Mouse (Mus musculus): ENCODE measurements around the gene Slc6a16.

Gene Slc6a16

DNA sequence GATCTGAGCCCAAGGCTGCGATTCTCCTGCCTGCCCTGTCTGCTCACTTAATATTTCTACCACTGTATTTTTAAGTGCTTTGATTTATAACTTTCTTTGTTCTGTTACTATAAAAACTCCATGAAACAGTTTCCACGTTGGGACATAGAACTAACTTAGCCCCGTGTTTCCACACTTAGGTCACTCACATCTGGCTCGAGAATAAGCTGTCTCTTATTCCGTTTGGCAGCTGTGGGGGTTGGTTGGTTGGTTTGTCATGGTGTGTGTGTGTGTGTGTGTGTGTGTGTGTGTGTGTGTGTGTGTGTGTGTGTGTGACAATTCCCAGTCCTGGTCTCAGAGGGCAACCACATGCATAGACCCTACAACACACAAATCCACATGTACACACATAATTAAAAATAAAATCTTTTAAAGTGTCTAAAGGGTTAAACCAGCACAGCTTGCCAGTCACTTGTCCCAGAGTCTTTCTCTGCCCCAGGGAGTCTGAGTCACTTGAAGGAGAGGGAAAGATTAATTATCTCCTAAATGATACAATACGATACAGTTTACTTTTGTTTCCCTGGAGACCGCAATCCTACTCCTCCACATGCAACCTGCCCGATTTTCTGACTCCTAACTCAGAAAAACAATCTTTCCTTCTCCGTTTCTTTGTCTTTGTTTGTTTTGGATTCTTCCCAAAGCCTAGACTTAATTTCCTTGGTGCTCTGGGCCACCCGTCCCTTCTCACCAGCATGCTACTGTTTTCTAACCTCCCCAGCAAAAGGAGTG, 72.0 kb downstream of the Slc6a16 start:
- DNase-seq (ENCODE audit: low spot score in 2 of 2) = no peak

DNA sequence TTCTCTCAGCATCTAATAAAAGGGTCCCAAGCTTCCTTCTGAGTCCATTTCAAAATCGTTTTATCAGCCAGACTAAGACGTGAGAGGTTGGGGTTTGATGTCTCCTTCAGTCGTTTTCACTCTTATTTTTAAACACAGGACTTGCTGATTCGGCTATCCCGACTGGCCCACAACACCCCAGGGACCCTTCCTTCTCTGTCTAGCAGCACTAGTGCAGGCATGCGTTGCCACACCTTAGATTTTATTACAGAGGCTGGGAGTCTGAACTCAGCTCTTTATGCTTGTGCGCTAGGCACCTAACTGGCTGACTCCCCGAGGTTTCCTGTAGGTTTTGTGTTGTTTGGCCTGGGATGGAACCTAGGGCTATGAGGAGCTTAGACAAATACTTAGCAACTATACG, 72.6 kb downstream of the Slc6a16 start:
- DNase-seq (ENCODE audit: low spot score in 2 of 2) = no peak

DNA sequence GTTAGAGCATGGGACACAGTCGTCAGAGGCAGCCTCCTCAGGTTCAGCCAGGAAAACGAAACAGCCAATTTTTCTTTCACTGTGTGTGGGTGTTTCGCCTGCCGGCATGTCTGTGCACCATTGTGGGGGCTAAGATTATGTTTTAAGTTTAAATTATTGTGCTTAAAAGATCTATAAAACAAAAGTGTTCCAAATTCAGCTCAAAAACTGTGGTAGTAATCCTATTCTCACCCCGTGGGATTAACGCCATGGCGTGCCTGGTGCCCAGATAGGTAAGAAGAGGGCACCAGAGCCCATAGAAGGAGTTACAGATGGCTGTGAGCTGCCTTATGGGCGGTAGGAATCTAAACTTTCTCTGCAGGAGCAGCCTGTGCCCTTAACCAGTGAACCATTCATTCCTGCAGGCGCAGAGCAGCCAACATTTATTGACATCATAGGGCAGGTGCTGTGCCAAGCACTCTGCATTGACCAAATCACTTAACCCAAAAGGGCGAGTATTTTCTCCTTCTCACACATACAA, 74.4 kb downstream of the Slc6a16 start:
- DNase-seq (ENCODE audit: low spot score in 2 of 2) = no peak

DNA sequence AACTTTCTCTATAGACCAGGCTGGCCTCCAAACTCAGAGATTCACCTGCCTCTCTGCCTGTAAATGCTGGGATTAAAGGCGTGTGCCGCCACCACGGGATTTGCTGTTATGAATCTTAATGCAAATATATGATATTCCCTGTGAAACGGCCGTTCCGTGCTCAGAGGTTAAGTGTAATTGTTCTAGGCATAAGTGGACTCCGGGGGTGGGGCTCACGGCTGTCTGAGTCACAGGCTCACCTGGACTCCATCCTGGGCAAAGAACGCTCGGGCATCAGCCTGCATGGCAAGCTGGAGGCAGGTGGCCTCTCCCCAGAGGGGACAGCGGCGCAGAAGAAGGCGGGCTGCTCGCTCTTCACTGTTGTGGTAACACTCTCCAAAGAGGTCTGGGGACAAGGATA, 75.7 kb downstream of the Slc6a16 start:
- DNase-seq (ENCODE audit: low spot score in 2 of 2) = no peak

GRCm38 (mm10) chr7:45322245-45322644, 81.4 kb downstream of the Slc6a16 start:
- no peak for DNase-seq (ENCODE audit: low spot score in 2 of 2)
